Mouse (Mus musculus): ENCODE measurements around the gene Rassf3. TPM values are rescaled to one million over a fixed set of nuclear protein-coding genes. Genes with fewer than 3 reads are reported as not detected.
A peak's percentile ranks its signal among the peaks of the same experiment; 100 is the strongest.

Rassf3 gene
- total and polyA plus RNA-seq, 3 experiments, result 4.0 to 9.0 (median 7.3) TPM

GRCm38 (mm10) chr10:121432635-121433280 is 43.4 kb downstream of the Rassf3 start:
- no peak for DNase-seq (ENCODE audit: extremely low read depth)
- Histone ChIP-seq H3K27ac (ENCODE audit: insufficient read depth, low read depth) (no peak overlapping the region), H3K4me3 (replicated peaks in 1 of 3; ENCODE audit: low read depth in 2 of 3, low read length in 2 of 3, poor library complexity in 1 of 3) (no peak overlapping the region), H3K27me3 (replicated peaks) (no peaks in the 10 kb centered on the region), H3K36me3 (replicated peaks in 1 of 2; ENCODE audit: control insufficient read depth in 1 of 2, insufficient read depth in 1 of 2, low read length in 1 of 2) (peaks cover 0 to 5% of the 10 kb centered on the region in 2 experiments), H3K79me2 (replicated peaks; ENCODE audit: control insufficient read depth, extremely low read depth, insufficient read depth, poor library complexity, severe bottlenecking) (no peaks in the 10 kb centered on the region), H3K9me3 (replicated peaks; ENCODE audit: low read length) (no peaks in the 10 kb centered on the region), H3K9ac (ENCODE audit: insufficient read depth, low read depth) (no peak overlapping the region), H3K4me2 (ENCODE audit: insufficient read depth, low read depth, poor library complexity, severe bottlenecking) (peak overlapping the region; percentile 39), H3K4me1 (ENCODE audit: control insufficient read depth in 1 of 2, insufficient read depth in 2 of 2) (peaks cover 22 to 26% of the 10 kb centered on the region in 2 experiments)
- in situ Hi-C loops (cut with MboI; ENCODE audit: low pct_ligation_motif_present, low pct_unique_long_range_greater_than_20kb, low sequenced_read_pairs), result no loop called here
- dilution Hi-C loops (cut with MboI; ENCODE audit: extremely low pct_ligation_motif_present, extremely low pct_unique_long_range_greater_than_20kb, low sequenced_read_pairs), result no loop called here
- TF ChIP-seq SIN3A (IDR thresholded peaks at IDR 0.05; ENCODE audit: low read length) (no peak), BHLHE40 (IDR thresholded peaks at IDR 0.05; ENCODE audit: low read depth, low read length) (no peak), CTCF (conservative IDR thresholded peaks at IDR 0.05 in 1 of 2, IDR thresholded peaks at IDR 0.05 in 1 of 2; ENCODE audit: low read depth in 2 of 2, low read length in 2 of 2) (no peak), CHD1 (IDR thresholded peaks at IDR 0.05; ENCODE audit: low read depth, low read length) (no peak), MAZ (IDR thresholded peaks at IDR 0.05; ENCODE audit: low read depth, low read length) (no peak), NRF1 (IDR thresholded peaks at IDR 0.05; ENCODE audit: low read depth, low read length) (no peak), KAT2A (IDR thresholded peaks at IDR 0.05; ENCODE audit: insufficient replicate concordance, low read length) (no peak), PAX5 (IDR thresholded peaks at IDR 0.05; ENCODE audit: low read length) (no peak), NELFE (IDR thresholded peaks at IDR 0.05; ENCODE audit: low read depth, low read length) (no peak), ZNF384 (IDR thresholded peaks at IDR 0.05; ENCODE audit: low read depth, low read length) (no peak), GABPA (IDR thresholded peaks at IDR 0.05; ENCODE audit: insufficient replicate concordance, low read depth, low read length) (no peak), UBTF (IDR thresholded peaks at IDR 0.05; ENCODE audit: low read depth, low read length) (no peak), MEF2A (IDR thresholded peaks at IDR 0.05; ENCODE audit: borderline replicate concordance, low read depth, low read length) (no peak)

- DNase-seq (ENCODE audit: extremely low read depth), result no peak
- no peaks in the 10 kb centered on the region for H3K79me2 ChIP-seq (replicated peaks; ENCODE audit: control insufficient read depth, extremely low read depth, insufficient read depth, poor library complexity, severe bottlenecking)
- TF ChIP-seq ZKSCAN1 (IDR thresholded peaks at IDR 0.05; ENCODE audit: borderline replicate concordance, low read depth, low read length) (no peak), HCFC1 (IDR thresholded peaks at IDR 0.05; ENCODE audit: low read depth, low read length) (no peak), E2F4 (IDR thresholded peaks at IDR 0.05; ENCODE audit: insufficient replicate concordance, low read depth, low read length) (no peak), NRF1 (IDR thresholded peaks at IDR 0.05; ENCODE audit: low read depth, low read length) (no peak), MEF2A (IDR thresholded peaks at IDR 0.05; ENCODE audit: borderline replicate concordance, low read depth, low read length) (peak; percentile 44; the same call in 1 of the 2 replicates)
- H3K4me3 ChIP-seq (replicated peaks in 1 of 3; ENCODE audit: low read depth in 2 of 3, low read length in 2 of 3, poor library complexity in 1 of 3), result no peak overlapping the region
- no peak overlapping the region for H3K9ac ChIP-seq (ENCODE audit: insufficient read depth, low read depth)
- in situ Hi-C loops (cut with MboI; ENCODE audit: low pct_ligation_motif_present, low pct_unique_long_range_greater_than_20kb, low sequenced_read_pairs) (no loop called here), dilution Hi-C loops (cut with MboI; ENCODE audit: extremely low pct_ligation_motif_present, extremely low pct_unique_long_range_greater_than_20kb, low sequenced_read_pairs) (no loop called here)
- no peak overlapping the region for H3K27ac ChIP-seq (ENCODE audit: insufficient read depth, low read depth)
- H3K4me1 ChIP-seq (ENCODE audit: control insufficient read depth in 1 of 2, insufficient read depth in 2 of 2), result peaks cover 26 to 31% of the 10 kb centered on the region in 2 experiments
- H3K4me2 ChIP-seq (ENCODE audit: insufficient read depth, low read depth, poor library complexity, severe bottlenecking), result 0 out of 2 replicates have a peak overlapping the region, but pooled peaks have one; percentile 39
- no peaks in the 10 kb centered on the region for H3K9me3 ChIP-seq (replicated peaks; ENCODE audit: low read length)
- H3K36me3 ChIP-seq (replicated peaks in 1 of 2; ENCODE audit: control insufficient read depth in 1 of 2, insufficient read depth in 1 of 2, low read length in 1 of 2), result peaks cover 0 to 5% of the 10 kb centered on the region in 2 experiments
- no peaks in the 10 kb centered on the region for H3K27me3 ChIP-seq (replicated peaks)
These were observed 44.0 kb downstream of the Rassf3 start for GRCm38 (mm10) chr10:121432041-121432634.

All from CH12.LX (cell line).